Mouse (Mus musculus): Measurements from ENCODE around the gene Col2a1. TPM values are rescaled to one million over a fixed set of nuclear protein-coding genes. Genes with fewer than 3 reads are reported as not detected.
A peak's percentile ranks its signal among the peaks of the same experiment; 100 is the strongest.

The Col2a1 gene
- total and polyA plus RNA-seq, 2 experiments from 2014 or later = 0.18 to 0.38 TPM

GRCm38 (mm10) chr15:98017925-98018324, 13.4 kb upstream of the Col2a1 start:
- no peak overlapping the region for H3K4me3 ChIP-seq (ENCODE audit: low read depth, low read length)
- no peaks in the 10 kb centered on the region for H3K27me3 ChIP-seq (ENCODE audit: control insufficient read depth, insufficient read depth, low read length)
- H3K4me2 ChIP-seq (ENCODE audit: low read depth, low read length) = no peak overlapping the region
- no peak overlapping the region for H3K9ac ChIP-seq (replicated peaks; ENCODE audit: low read depth, low read length)
- no peaks in the 10 kb centered on the region for H3K36me3 ChIP-seq (replicated peaks; ENCODE audit: control insufficient read depth, insufficient read depth, low read length)
- TF ChIP-seq EP300 (IDR thresholded peaks at IDR 0.05; ENCODE audit: low read depth) (no peak), CTCF (IDR thresholded peaks at IDR 0.05; ENCODE audit: low read depth) (no peak)
- H3K27ac ChIP-seq (ENCODE audit: low read depth) = no peak overlapping the region
- no peak for ATAC-seq (ENCODE audit: insufficient read depth, low read depth)
- no peaks in the 10 kb centered on the region for H3K4me1 ChIP-seq (ENCODE audit: control insufficient read depth, insufficient read depth)
- H3K9me3 ChIP-seq (replicated peaks; ENCODE audit: control insufficient read depth, low read length) = no peaks in the 10 kb centered on the region
- whole genome bisulfite sequencing = 77% methylated on average over 4 of the region's 4 CpGs
- DNase-seq (ENCODE audit: low spot score) = no peak

DNA sequence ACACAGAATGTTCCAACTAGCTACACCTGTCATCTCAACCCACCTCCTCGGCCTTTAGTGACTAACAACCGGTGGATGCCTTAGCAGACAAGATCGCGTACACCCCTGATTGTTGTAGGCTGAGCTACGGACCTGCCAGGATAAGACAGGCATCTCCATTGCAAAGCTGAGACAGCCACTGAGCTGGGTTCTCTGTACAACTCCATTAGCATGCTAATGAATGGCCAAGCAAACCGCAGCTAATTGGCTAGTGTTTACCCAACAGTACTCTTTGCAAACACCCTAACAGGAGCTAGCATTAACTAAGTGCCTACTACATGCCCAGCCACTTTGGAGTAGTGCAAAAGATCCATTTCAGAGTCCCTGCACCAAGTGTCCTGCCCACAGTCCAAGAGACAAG, 8.3 kb upstream of the Col2a1 start:
- WGBS = 75% methylated on average over 6 of the region's 6 CpGs
- 0 out of 2 replicates have a peak, but pooled peaks cover 4% of the 10 kb centered on the region for H3K27me3 ChIP-seq (ENCODE audit: control insufficient read depth, insufficient read depth, low read length)
- ATAC-seq (ENCODE audit: insufficient read depth, low read depth) (no peak), DNase-seq (ENCODE audit: low spot score) (no peak)
- H3K27ac ChIP-seq (ENCODE audit: low read depth) = no peak overlapping the region
- no peak overlapping the region for H3K4me3 ChIP-seq (ENCODE audit: low read depth, low read length)
- TF ChIP-seq CTCF (IDR thresholded peaks at IDR 0.05; ENCODE audit: low read depth) = no peak
- no peak for TF ChIP-seq EP300 (IDR thresholded peaks at IDR 0.05; ENCODE audit: low read depth)
- no peaks in the 10 kb centered on the region for H3K9me3 ChIP-seq (replicated peaks; ENCODE audit: control insufficient read depth, low read length)
- H3K36me3 ChIP-seq (replicated peaks; ENCODE audit: control insufficient read depth, insufficient read depth, low read length) = no peaks in the 10 kb centered on the region
- no peak overlapping the region for H3K4me2 ChIP-seq (ENCODE audit: low read depth, low read length)
- no peaks in the 10 kb centered on the region for H3K4me1 ChIP-seq (ENCODE audit: control insufficient read depth, insufficient read depth)
- H3K9ac ChIP-seq (replicated peaks; ENCODE audit: low read depth, low read length) = no peak overlapping the region

- H3K4me3 ChIP-seq (ENCODE audit: low read depth, low read length) = no peak overlapping the region
- WGBS = 31% methylated on average over 11 of the region's 11 CpGs
- peaks cover 78% of the 10 kb centered on the region for H3K27me3 ChIP-seq (ENCODE audit: control insufficient read depth, insufficient read depth, low read length)
- H3K36me3 ChIP-seq (replicated peaks; ENCODE audit: control insufficient read depth, insufficient read depth, low read length) = no peaks in the 10 kb centered on the region
- no peak for ATAC-seq (ENCODE audit: insufficient read depth, low read depth)
- peaks cover 22% of the 10 kb centered on the region for H3K4me1 ChIP-seq (ENCODE audit: control insufficient read depth, insufficient read depth)
- no peak overlapping the region for H3K4me2 ChIP-seq (ENCODE audit: low read depth, low read length)
- no peaks in the 10 kb centered on the region for H3K9me3 ChIP-seq (replicated peaks; ENCODE audit: control insufficient read depth, low read length)
- no peak overlapping the region for H3K9ac ChIP-seq (replicated peaks; ENCODE audit: low read depth, low read length)
- no peak for DNase-seq (ENCODE audit: low spot score)
- TF ChIP-seq EP300 (IDR thresholded peaks at IDR 0.05; ENCODE audit: low read depth) (no peak), CTCF (IDR thresholded peaks at IDR 0.05; ENCODE audit: low read depth) (no peak)
- H3K27ac ChIP-seq (ENCODE audit: low read depth) = no peak overlapping the region
Measured at GRCm38 (mm10) chr15:98005181-98005580, 686 bp upstream of the Col2a1 start.

DNA sequence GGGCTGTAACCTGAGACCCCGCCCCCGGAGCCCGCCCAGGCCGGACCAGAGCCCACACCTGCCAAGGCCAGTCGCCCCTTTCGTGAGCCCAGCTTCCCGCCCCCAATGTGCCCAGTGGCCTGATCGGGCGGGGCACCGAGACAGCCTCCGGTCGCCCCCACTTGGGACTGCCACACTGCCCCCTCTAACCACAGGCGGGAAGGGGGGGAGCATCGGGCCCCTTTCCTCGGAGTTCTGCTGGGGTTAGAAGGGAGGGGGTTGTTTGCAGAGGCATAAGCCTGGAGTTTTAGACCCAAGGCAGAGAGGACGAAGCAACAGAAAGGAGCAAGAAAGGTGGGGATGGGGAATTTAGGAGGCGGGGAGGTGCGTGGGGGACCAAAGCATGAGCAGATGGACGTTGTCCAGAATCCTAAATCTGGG, 255 bp upstream of the Col2a1 start:
- DNase-seq (ENCODE audit: low spot score) = no peak
- peak overlapping the region; percentile 47 for H3K4me3 ChIP-seq (ENCODE audit: low read depth, low read length)
- TF ChIP-seq EP300 (IDR thresholded peaks at IDR 0.05; ENCODE audit: low read depth) (no peak), CTCF (IDR thresholded peaks at IDR 0.05; ENCODE audit: low read depth) (no peak)
- H3K27ac ChIP-seq (ENCODE audit: low read depth) = no peak overlapping the region
- H3K4me1 ChIP-seq (ENCODE audit: control insufficient read depth, insufficient read depth) = peaks cover 22% of the 10 kb centered on the region
- WGBS = 5% methylated on average over 19 of the region's 19 CpGs
- no peak for ATAC-seq (ENCODE audit: insufficient read depth, low read depth)
- H3K9me3 ChIP-seq (replicated peaks; ENCODE audit: control insufficient read depth, low read length) = no peaks in the 10 kb centered on the region
- H3K4me2 ChIP-seq (ENCODE audit: low read depth, low read length) = peak overlapping the region; percentile 68
- peaks cover 82% of the 10 kb centered on the region for H3K27me3 ChIP-seq (ENCODE audit: control insufficient read depth, insufficient read depth, low read length)
- H3K36me3 ChIP-seq (replicated peaks; ENCODE audit: control insufficient read depth, insufficient read depth, low read length) = no peaks in the 10 kb centered on the region
- H3K9ac ChIP-seq (replicated peaks; ENCODE audit: low read depth, low read length) = no peak overlapping the region

GRCm38 (mm10) chr15:98002991-98003821, 1.3 kb downstream of the Col2a1 start:
- no peaks in the 10 kb centered on the region for H3K9me3 ChIP-seq (replicated peaks; ENCODE audit: control insufficient read depth, low read length)
- H3K27me3 ChIP-seq (ENCODE audit: control insufficient read depth, insufficient read depth, low read length) = peaks cover 93% of the 10 kb centered on the region
- H3K4me2 ChIP-seq (ENCODE audit: low read depth, low read length) = peak overlapping the region; percentile 68
- no peak overlapping the region for H3K9ac ChIP-seq (replicated peaks; ENCODE audit: low read depth, low read length)
- no peaks in the 10 kb centered on the region for H3K36me3 ChIP-seq (replicated peaks; ENCODE audit: control insufficient read depth, insufficient read depth, low read length)
- H3K27ac ChIP-seq (ENCODE audit: low read depth) = no peak overlapping the region
- H3K4me3 ChIP-seq (ENCODE audit: low read depth, low read length) = peak overlapping the region; percentile 47
- ATAC-seq (ENCODE audit: insufficient read depth, low read depth) (0 out of 2 replicates have a peak, but pooled peaks have one; percentile 9), DNase-seq (ENCODE audit: low spot score) (no peak)
- no peak for TF ChIP-seq EP300 (IDR thresholded peaks at IDR 0.05; ENCODE audit: low read depth)
- no peak for TF ChIP-seq CTCF (IDR thresholded peaks at IDR 0.05; ENCODE audit: low read depth)
- 2% methylated on average over 42 of the region's 42 CpGs for WGBS
- H3K4me1 ChIP-seq (ENCODE audit: control insufficient read depth, insufficient read depth) = peaks cover 22% of the 10 kb centered on the region

Data from heart, postnatal 0 days (tissue).